Mouse (Mus musculus): ENCODE data around the gene Atrip. TPM values are rescaled to one million over a fixed set of nuclear protein-coding genes. Genes with fewer than 3 reads are reported as not detected.

Gene Atrip
- total and polyA plus RNA-seq, 2 experiments from 2014 or later: 34.6 to 45.2 TPM

- Histone ChIP-seq H3K9ac (no peak overlapping the region), H3K4me3 (ENCODE audit: low read depth, low read length) (no peak overlapping the region), H3K36me3 (ENCODE audit: insufficient read depth) (no peaks in the 10 kb centered on the region), H3K27ac (ENCODE audit: low read depth, low read length) (no peak overlapping the region), H3K9me3 (ENCODE audit: low read length) (no peaks in the 10 kb centered on the region), H3K27me3 (ENCODE audit: insufficient read depth, low read length) (no peaks in the 10 kb centered on the region), H3K4me1 (ENCODE audit: insufficient read depth) (no peaks in the 10 kb centered on the region), H3K4me2 (ENCODE audit: low read depth) (no peak overlapping the region)
- DNase-seq: no peak
- no peak for TF ChIP-seq CTCF (IDR thresholded peaks at IDR 0.05; ENCODE audit: low read depth)
- WGBS: 82% methylated on average over 9 of the region's 9 CpGs
- ATAC-seq: no peak
These were observed 23.8 kb downstream of the Atrip start for GRCm38 (mm10) chr9:109049996-109050673.

GRCm38 (mm10) chr9:109049316-109049715, 24.6 kb downstream of the Atrip start:
- Histone ChIP-seq H3K4me1 (ENCODE audit: insufficient read depth) (no peaks in the 10 kb centered on the region), H3K4me3 (ENCODE audit: low read depth, low read length) (no peak overlapping the region), H3K36me3 (ENCODE audit: insufficient read depth) (no peaks in the 10 kb centered on the region), H3K27ac (ENCODE audit: low read depth, low read length) (no peak overlapping the region), H3K9ac (no peak overlapping the region), H3K9me3 (ENCODE audit: low read length) (no peaks in the 10 kb centered on the region), H3K27me3 (ENCODE audit: insufficient read depth, low read length) (no peaks in the 10 kb centered on the region), H3K4me2 (ENCODE audit: low read depth) (no peak overlapping the region)
- DNase-seq: no peak
- TF ChIP-seq CTCF (IDR thresholded peaks at IDR 0.05; ENCODE audit: low read depth): no peak
- ATAC-seq: no peak
- WGBS: 85% methylated on average over 7 of the region's 7 CpGs

GRCm38 (mm10) chr9:109046306-109046705, 27.6 kb downstream of the Atrip start:
- DNase-seq: no peak
- peak; percentile 75 for TF ChIP-seq CTCF (IDR thresholded peaks at IDR 0.05; ENCODE audit: low read depth)
- Histone ChIP-seq H3K27ac (ENCODE audit: low read depth, low read length) (no peak overlapping the region), H3K4me3 (ENCODE audit: low read depth, low read length) (no peak overlapping the region), H3K4me2 (ENCODE audit: low read depth) (no peak overlapping the region), H3K36me3 (ENCODE audit: insufficient read depth) (no peaks in the 10 kb centered on the region), H3K9ac (no peak overlapping the region), H3K9me3 (ENCODE audit: low read length) (no peaks in the 10 kb centered on the region), H3K4me1 (ENCODE audit: insufficient read depth) (no peaks in the 10 kb centered on the region), H3K27me3 (ENCODE audit: insufficient read depth, low read length) (no peaks in the 10 kb centered on the region)
- WGBS: 39% methylated on average over 5 of the region's 5 CpGs
- ATAC-seq: no peak

GRCm38 (mm10) chr9:109041351-109041750, 32.6 kb downstream of the Atrip start:
- ATAC-seq (no peak), DNase-seq (no peak)
- H3K9me3 ChIP-seq (ENCODE audit: low read length): no peaks in the 10 kb centered on the region
- no peak overlapping the region for H3K4me3 ChIP-seq (ENCODE audit: low read depth, low read length)
- no peak overlapping the region for H3K4me2 ChIP-seq (ENCODE audit: low read depth)
- 0 out of 2 replicates have a peak, but pooled peaks cover 2% of the 10 kb centered on the region for H3K4me1 ChIP-seq (ENCODE audit: insufficient read depth)
- no peaks in the 10 kb centered on the region for H3K36me3 ChIP-seq (ENCODE audit: insufficient read depth)
- no peak overlapping the region for H3K27ac ChIP-seq (ENCODE audit: low read depth, low read length)
- H3K9ac ChIP-seq: no peak overlapping the region
- no peaks in the 10 kb centered on the region for H3K27me3 ChIP-seq (ENCODE audit: insufficient read depth, low read length)
- no peak for TF ChIP-seq CTCF (IDR thresholded peaks at IDR 0.05; ENCODE audit: low read depth)
- 59% methylated on average over 7 of the region's 7 CpGs for WGBS

- H3K27ac ChIP-seq (ENCODE audit: low read depth, low read length): no peak overlapping the region
- ATAC-seq: no peak
These were observed 33.0 kb downstream of the Atrip start for GRCm38 (mm10) chr9:109040906-109041305.

GRCm38 (mm10) chr9:109040216-109040615, 33.7 kb downstream of the Atrip start:
- ATAC-seq (no peak), DNase-seq (no peak)
- WGBS: 82% methylated on average over 8 of the region's 8 CpGs
- H3K9me3 ChIP-seq (ENCODE audit: low read length): no peaks in the 10 kb centered on the region
- H3K27me3 ChIP-seq (ENCODE audit: insufficient read depth, low read length): no peaks in the 10 kb centered on the region
- H3K9ac ChIP-seq: no peak overlapping the region
- no peak overlapping the region for H3K4me3 ChIP-seq (ENCODE audit: low read depth, low read length)
- no peak overlapping the region for H3K27ac ChIP-seq (ENCODE audit: low read depth, low read length)
- no peaks in the 10 kb centered on the region for H3K36me3 ChIP-seq (ENCODE audit: insufficient read depth)
- no peak for TF ChIP-seq CTCF (IDR thresholded peaks at IDR 0.05; ENCODE audit: low read depth)
- H3K4me2 ChIP-seq (ENCODE audit: low read depth): no peak overlapping the region
- 0 out of 2 replicates have a peak, but pooled peaks cover 2% of the 10 kb centered on the region for H3K4me1 ChIP-seq (ENCODE audit: insufficient read depth)

More at GRCm38 (mm10) chr9:109040906-109041305, 33.0 kb downstream of the Atrip start:
- DNase-seq: no peak
- 70% methylated on average over 6 of the region's 6 CpGs for WGBS
- no peaks in the 10 kb centered on the region for H3K36me3 ChIP-seq (ENCODE audit: insufficient read depth)
- H3K4me3 ChIP-seq (ENCODE audit: low read depth, low read length): no peak overlapping the region
- no peak for TF ChIP-seq CTCF (IDR thresholded peaks at IDR 0.05; ENCODE audit: low read depth)
- H3K4me1 ChIP-seq (ENCODE audit: insufficient read depth): 0 out of 2 replicates have a peak, but pooled peaks cover 2% of the 10 kb centered on the region
- H3K9me3 ChIP-seq (ENCODE audit: low read length): no peaks in the 10 kb centered on the region
- H3K9ac ChIP-seq: no peak overlapping the region
- no peak overlapping the region for H3K4me2 ChIP-seq (ENCODE audit: low read depth)
- no peaks in the 10 kb centered on the region for H3K27me3 ChIP-seq (ENCODE audit: insufficient read depth, low read length)

GRCm38 (mm10) chr9:109039681-109040080, 34.2 kb downstream of the Atrip start:
- 90% methylated on average over 4 of the region's 4 CpGs for WGBS
- no peak for DNase-seq
- no peaks in the 10 kb centered on the region for H3K36me3 ChIP-seq (ENCODE audit: insufficient read depth)
- no peak overlapping the region for H3K27ac ChIP-seq (ENCODE audit: low read depth, low read length)
- H3K9ac ChIP-seq: no peak overlapping the region
- TF ChIP-seq CTCF (IDR thresholded peaks at IDR 0.05; ENCODE audit: low read depth): no peak
- no peaks in the 10 kb centered on the region for H3K27me3 ChIP-seq (ENCODE audit: insufficient read depth, low read length)
- 0 out of 2 replicates have a peak, but pooled peaks cover 2% of the 10 kb centered on the region for H3K4me1 ChIP-seq (ENCODE audit: insufficient read depth)
- H3K4me3 ChIP-seq (ENCODE audit: low read depth, low read length): no peak overlapping the region
- ATAC-seq: no peak
- H3K9me3 ChIP-seq (ENCODE audit: low read length): no peaks in the 10 kb centered on the region
- no peak overlapping the region for H3K4me2 ChIP-seq (ENCODE audit: low read depth)

All from forebrain, postnatal 0 days (tissue).